Mouse (Mus musculus): ENCODE measurements around the gene Ndufa13. TPM values are rescaled to one million over a fixed set of nuclear protein-coding genes. Genes with fewer than 3 reads are reported as not detected.
"Not testable (repeated sequence)": the region's sequence is repeated elsewhere in the genome, so short reads cannot be mapped to it uniquely, and the experiment has no call there.

Ndufa13 gene
- 100 to 1,000 TPM; 332 to 340 TPM for total RNA-seq (2021)
- long read RNA-seq, experiment 1, partial matches to known transcripts, result 2,394 of 2,444 reads
- long read RNA-seq, experiment 1, other reads (novel, unspliced or antisense), result 50 of 2,444 reads
- long read RNA-seq, experiment 2, partial matches to known transcripts, result 2,701 of 2,755 reads
- long read RNA-seq, experiment 2, other reads (novel, unspliced or antisense), result 54 of 2,755 reads

DNA sequence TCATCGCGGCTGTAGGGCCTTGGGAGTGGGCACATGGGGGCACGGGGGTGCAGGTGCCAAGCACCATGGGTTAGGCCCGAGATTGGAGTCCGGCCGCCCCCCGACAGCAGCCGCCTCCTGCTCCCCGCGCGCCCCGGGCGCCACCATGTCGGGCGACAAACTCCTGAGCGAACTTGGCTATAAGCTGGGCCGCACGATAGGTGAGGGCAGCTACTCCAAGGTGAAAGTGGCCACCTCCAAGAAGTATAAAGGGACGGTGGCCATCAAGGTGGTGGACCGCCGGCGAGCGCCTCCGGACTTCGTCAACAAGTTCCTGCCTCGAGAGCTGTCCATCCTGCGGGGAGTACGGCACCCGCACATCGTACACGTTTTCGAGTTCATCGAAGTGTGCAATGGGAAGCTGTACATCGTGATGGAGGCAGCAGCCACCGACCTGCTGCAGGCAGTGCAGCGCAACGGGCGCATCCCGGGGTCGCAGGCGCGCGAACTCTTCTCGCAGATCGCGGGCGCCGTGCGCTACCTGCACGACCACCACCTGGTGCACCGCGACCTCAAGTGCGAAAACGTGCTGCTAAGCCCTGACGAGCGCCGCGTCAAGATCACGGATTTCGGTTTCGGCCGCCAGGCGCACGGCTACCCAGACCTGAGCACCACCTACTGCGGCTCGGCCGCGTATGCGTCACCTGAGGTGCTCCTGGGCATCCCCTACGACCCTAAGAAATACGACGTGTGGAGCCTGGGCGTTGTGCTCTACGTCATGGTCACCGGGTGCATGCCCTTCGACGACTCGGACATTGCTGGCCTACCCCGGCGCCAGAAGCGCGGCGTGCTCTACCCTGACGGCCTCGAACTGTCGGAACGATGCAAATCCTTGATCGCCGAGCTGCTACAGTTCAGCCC lies at the start of gene Ndufa13, which contains the start of the genes Tssk6 and Yjefn3:
TSS of gene Ndufa13 (minus strand) at position 396 of the 900 bp plus-strand sequence.
TSS of gene Tssk6 (plus strand) at position 22 of the 900 bp plus-strand sequence.
TSS of gene Yjefn3 (minus strand) at position 550 of the 900 bp plus-strand sequence.
- intact Hi-C loops (cut with DNase I), result no loop called here
- DNase-seq, result no peak

DNA sequence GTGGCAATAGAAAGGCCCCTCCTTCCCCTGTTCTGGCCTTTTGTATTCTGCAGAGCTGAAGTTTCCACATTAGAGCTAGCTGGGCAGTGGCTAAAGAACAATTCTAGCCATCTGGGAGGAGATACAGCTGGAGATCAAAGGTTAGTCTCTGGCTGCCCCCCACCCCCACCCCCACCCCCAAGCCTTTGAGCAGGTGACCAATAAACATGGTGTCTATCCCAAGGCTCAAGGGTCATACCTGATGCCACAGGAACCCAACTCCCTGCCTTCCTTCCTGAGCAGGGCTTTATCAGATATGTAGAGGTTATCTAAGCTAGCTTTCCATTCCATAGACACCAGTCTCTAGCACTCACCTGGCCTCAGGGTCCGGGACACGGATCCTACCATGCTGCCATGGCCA lies 47.9 kb upstream of the Ndufa13 start:
- intact Hi-C loops (cut with DNase I), result no loop called here
- DNase-seq, result no peak

DNA sequence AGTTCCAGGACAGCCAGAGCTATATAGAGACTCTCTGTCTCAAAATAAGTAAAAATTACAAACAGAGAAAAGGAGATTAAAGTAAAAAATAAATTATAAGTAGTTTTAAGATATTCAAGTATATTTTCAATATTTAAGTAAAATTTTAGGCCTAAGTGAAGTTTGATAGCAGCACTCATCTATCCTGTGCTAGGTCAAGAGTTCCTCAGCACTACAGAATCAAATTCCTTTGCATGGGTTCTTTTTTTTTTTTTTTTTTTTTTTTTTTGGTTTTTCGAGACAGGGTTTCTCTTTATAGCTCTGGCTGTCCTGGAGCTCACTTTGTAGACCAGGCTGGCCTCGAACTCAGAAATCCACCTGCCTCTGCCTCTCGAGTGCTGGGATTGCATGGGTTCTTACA lies 40.1 kb upstream of the Ndufa13 start:
- DNase-seq; intact Hi-C loops (cut with DNase I): not testable (repeated sequence)

GRCm38 (mm10) chr8:69940386-69940785 lies 38.0 kb upstream of the Ndufa13 start:
- no peak for DNase-seq
- intact Hi-C loops (cut with DNase I), result no loop called here

- intact Hi-C loops (cut with DNase I), result no loop called here
- peak in 1 of 2 experiments; percentile 46 for DNase-seq
Measured at GRCm38 (mm10) chr8:69939633-69940032, 37.3 kb upstream of the Ndufa13 start.

GRCm38 (mm10) chr8:69938245-69938982 lies 36.1 kb upstream of the Ndufa13 start:
- intact Hi-C loops (cut with DNase I), result no loop called here
- DNase-seq, result no peak

DNA sequence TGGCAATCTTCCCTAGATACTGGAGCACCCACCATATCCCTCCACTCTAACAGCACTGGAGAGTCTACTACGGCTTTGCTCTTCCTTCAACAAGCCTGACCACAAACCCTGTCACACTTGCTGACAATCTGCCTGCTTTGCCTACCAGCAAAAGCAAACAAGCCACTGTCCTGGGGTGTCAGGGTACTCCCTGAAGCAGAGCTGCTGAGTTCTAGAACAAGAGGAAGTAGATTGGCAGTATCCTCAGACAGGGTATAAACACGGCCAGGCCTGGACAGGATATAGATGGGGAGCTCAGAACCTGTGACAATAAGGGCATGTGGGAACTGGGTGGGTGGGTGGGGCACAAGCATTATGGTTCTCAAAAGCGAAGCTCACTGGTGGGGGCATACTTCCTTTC lies 35.1 kb upstream of the Ndufa13 start:
- intact Hi-C loops (cut with DNase I), result no loop called here
- no peak for DNase-seq

GRCm38 (mm10) chr8:69936050-69936794 lies 33.9 kb upstream of the Ndufa13 start:
- intact Hi-C loops (cut with DNase I), result no loop called here

GRCm38 (mm10) chr8:69935431-69935830 lies 33.1 kb upstream of the Ndufa13 start:
- intact Hi-C loops (cut with DNase I), result no loop called here

More at GRCm38 (mm10) chr8:69936050-69936794, 33.9 kb upstream of the Ndufa13 start:
- DNase-seq, result no peak

DNA sequence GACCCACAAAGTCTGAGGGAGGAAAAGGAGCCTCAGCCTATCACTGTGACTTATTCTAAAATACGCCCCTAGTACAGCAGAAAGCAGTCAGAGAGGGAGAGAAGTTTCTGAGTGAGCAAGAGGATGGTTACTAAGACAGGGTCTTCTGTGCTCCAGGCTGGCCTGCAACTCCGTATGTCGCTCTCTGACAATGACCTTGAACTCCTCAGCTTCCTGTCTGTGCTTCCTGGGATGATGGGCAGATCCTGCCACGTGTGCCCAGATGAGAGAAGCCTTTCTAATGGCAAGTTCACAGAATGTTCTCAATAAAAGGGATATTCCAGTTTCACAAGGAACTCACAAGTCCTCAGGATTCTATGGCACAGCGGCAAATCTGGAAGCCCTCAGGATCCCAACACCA lies 32.2 kb upstream of the Ndufa13 start:
- intact Hi-C loops (cut with DNase I), result no loop called here
- DNase-seq, result no peak

More at GRCm38 (mm10) chr8:69935431-69935830, 33.1 kb upstream of the Ndufa13 start:
- no peak for DNase-seq

- DNase-seq, result no peak
- intact Hi-C loops (cut with DNase I), result no loop called here
Measured at GRCm38 (mm10) chr8:69933811-69934210, 31.5 kb upstream of the Ndufa13 start.

GRCm38 (mm10) chr8:69926901-69927300 lies 24.5 kb upstream of the Ndufa13 start:
- no peak for DNase-seq
- intact Hi-C loops (cut with DNase I), result no loop called here

DNA sequence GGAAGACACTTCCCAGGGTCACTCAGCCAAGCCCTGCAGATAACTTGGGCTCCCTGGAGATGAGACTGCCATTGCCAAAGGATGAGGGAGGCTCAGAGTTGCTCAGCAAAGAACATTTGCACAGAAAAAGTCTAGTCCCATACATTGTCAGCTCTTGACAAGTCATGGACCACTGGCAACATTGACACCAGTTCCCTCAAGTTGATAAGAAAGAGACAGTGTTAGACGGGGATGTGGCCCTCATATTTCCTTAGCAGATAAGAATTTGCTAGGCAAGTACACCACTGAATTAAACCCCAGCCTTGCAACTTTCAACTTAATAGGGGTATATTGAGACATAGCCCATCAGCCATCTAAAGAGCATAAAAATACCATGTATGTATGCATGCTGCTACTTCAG lies 21.6 kb upstream of the Ndufa13 start:
- DNase-seq, result no peak
- intact Hi-C loops (cut with DNase I), result no loop called here

DNA sequence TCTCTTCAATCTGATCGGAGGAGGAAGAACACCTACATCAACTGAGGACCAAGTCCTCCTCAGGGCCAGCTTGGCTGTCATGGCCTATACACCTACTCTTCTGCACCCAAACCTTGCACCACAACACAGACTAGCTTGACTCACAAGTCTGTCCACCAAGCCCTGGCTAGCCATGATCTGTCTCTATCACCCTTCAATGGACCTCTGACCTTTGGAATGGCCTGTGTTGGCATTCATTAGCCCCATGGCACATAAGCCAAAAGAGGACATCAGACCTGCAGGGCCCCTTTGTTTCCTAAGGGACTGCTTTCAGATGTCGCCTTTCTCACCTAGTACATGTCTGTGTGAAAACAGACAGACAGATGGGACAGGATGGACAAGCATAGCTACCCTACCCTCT lies 18.8 kb upstream of the Ndufa13 start:
- DNase-seq, result no peak
- intact Hi-C loops (cut with DNase I), result loop anchor here (1.0 kb wide), 1 partner anchor 80 kb away; no protein-coding TSS in a partner anchor

GRCm38 (mm10) chr8:69919876-69920662 lies 17.7 kb upstream of the Ndufa13 start:
- no peak for DNase-seq
- intact Hi-C loops (cut with DNase I), result loop anchor here (1.0 kb wide), 1 partner anchor 84 kb away; no protein-coding TSS in a partner anchor

DNA sequence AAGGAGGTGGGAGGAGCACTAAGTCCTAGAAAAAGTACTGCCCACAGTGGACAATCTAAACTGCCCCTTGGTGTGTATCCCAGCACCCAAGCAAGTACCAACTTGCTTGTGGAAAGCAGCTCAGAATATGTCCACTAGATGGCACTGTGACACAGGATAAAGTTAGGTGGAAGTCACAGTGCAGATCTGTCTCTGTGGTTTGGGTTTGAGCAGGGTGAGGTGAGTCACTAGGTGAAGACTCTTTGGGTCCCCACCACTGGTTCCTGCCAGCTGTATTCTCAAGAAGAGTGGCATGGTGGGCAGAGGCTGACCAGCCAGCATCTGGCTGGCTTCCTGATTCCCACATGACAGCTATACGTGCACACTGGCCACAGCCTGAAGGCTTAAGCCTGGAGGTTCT lies 16.7 kb upstream of the Ndufa13 start:
- intact Hi-C loops (cut with DNase I), result loop anchor here (1.0 kb wide), 1 partner anchor 85 kb away; no protein-coding TSS in a partner anchor
- peak; percentile 46 to 65 for DNase-seq

DNA sequence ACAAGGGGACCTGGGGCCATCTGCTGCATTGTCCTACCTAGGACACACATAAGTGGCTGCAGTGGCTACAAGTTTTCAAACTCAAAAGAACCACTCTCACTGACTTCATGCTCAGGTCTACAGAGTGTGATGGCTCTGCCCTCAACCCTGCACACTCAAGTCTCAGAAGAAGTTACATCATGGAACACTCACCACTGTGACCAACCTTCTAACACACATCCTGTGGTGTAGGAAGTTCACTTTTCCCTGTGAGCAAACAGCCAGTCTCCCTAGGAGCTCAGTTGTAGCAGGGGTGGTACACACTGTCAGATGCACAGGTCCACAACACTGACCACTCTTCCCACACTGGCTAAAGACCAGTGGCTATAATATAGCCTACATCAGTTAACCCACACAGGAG lies 16.1 kb upstream of the Ndufa13 start:
- no peak for DNase-seq
- intact Hi-C loops (cut with DNase I), result no loop called here

DNA sequence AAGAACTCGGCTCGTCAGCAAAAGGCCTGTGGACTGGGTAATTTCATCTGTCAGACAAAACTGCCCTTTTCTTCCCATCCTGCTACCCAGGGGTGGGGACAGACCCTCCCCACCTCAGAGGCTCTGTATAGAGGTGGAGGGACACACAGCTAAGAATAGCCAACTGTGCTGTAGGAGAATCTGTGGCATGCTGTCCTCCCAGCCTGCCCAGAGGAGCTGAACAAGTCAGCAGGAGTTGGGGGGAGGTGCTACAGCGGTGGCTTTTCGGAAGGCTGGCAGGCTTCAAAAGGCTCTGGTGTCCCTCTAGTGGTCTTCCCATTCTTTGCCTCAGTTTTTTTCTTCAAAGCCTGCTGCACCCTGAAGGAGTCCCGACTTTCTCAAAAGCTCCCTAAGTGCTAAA lies 13.4 kb upstream of the Ndufa13 start:
- intact Hi-C loops (cut with DNase I), result no loop called here
- no peak for DNase-seq

- DNase-seq, result no peak
- intact Hi-C loops (cut with DNase I), result no loop called here
Measured at GRCm38 (mm10) chr8:69914526-69914925, 12.2 kb upstream of the Ndufa13 start.
